8 mouse cellular contexts compared by ENCODE assay signal in the genomic region with DNA sequence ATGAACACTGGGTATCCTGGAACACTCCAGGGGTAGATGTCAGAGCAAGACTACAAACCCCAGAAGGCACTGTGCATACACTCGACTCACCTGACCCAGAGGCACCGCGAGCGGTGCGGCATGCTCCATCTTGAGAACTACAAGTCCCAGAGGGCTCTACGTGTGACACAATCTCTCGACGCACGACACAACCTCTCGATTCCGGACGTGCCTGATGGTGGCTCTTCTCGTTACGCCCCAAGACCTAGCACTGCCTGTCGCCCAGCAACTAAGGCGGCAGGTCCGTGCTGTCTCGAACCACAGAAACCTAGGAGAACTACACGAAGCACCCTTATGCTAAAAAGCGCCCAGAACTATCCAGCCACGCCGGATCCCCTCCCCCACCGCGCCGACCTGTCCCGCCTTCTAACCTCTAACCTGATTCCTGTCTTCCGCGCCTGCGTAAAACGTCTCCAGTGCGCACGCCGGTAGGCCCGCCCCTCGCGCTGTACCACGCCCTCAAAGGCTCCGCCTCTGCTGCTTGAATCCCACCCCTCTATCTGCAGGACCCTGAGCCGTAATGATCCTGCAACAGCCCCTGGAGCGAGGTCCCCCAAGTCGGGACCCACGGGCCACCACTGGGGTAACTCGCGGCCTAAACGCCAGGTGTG. TPM values are rescaled to one million over a fixed set of nuclear protein-coding genes. Genes with fewer than 3 reads are reported as not detected.
DNase-seq lines count a peak whose midpoint lies in the region; ATAC-seq and TF ChIP-seq lines count a peak whose summit lies in the region.

Gene Hcfc1r1 (plus strand): TSS at position 173 of the 650 bp plus-strand sequence.
Gene Thoc6 (minus strand): TSS at position 459 of the 650 bp plus-strand sequence.

- peaks cover 15 to 53% of the 10 kb centered on the region in 2 experiments for H3K4me1 ChIP-seq in CH12.LX (ENCODE audit: control insufficient read depth in 1 of 2, insufficient read depth in 2 of 2)
- peaks cover 9% of the 10 kb centered on the region; the same call in 1 of the 2 replicates for H3K4me1 ChIP-seq in forebrain, embryonic 11.5 days (replicated peaks; ENCODE audit: control insufficient read depth, insufficient read depth, low read length)
- H3K4me1 ChIP-seq in heart, embryonic 16.5 days (ENCODE audit: control insufficient read depth, insufficient read depth, low read length) = peaks cover 32% of the 10 kb centered on the region
- peaks cover 51% of the 10 kb centered on the region for H3K4me1 ChIP-seq in liver, embryonic 15.5 days (replicated peaks)
- H3K4me1 ChIP-seq in neural tube, embryonic 12.5 days = peaks cover 29% of the 10 kb centered on the region

- peak; percentile 92 for ATAC-seq in forebrain, embryonic 11.5 days (replicated peaks; ENCODE audit: low FRiP score)
- peak; percentile 87 for ATAC-seq in heart, embryonic 16.5 days (replicated peaks; ENCODE audit: extremely low read depth, insufficient read depth, low FRiP score)
- peak; percentile 95 for ATAC-seq in liver, embryonic 15.5 days (ENCODE audit: insufficient read depth)
- ATAC-seq in neural tube, embryonic 12.5 days (ENCODE audit: low FRiP score, low read depth) = peak; percentile 93

- no peaks in the 10 kb centered on the region for H3K9me3 ChIP-seq in CH12.LX (replicated peaks; ENCODE audit: low read length)
- no peaks in the 10 kb centered on the region for H3K9me3 ChIP-seq in forebrain, embryonic 11.5 days (ENCODE audit: control insufficient read depth, low read length)
- no peaks in the 10 kb centered on the region for H3K9me3 ChIP-seq in heart, embryonic 16.5 days (replicated peaks; ENCODE audit: control insufficient read depth, low read length)
- H3K9me3 ChIP-seq in liver, embryonic 15.5 days (replicated peaks) = no peaks in the 10 kb centered on the region
- no peaks in the 10 kb centered on the region for H3K9me3 ChIP-seq in neural tube, embryonic 12.5 days

- H3K4me3 ChIP-seq in CH12.LX (replicated peaks in 1 of 3; ENCODE audit: low read depth in 2 of 3, low read length in 2 of 3, poor library complexity in 1 of 3) = peak within 1 kb of the TSS; percentile 58 to 62 (median 59)
- H3K4me3 ChIP-seq in forebrain, embryonic 11.5 days (ENCODE audit: low read depth, low read length) = peak within 1 kb of the TSS; percentile 44
- H3K4me3 ChIP-seq in heart, embryonic 16.5 days (ENCODE audit: low read length) = peak within 1 kb of the TSS; percentile 84
- H3K4me3 ChIP-seq in liver, embryonic 15.5 days (replicated peaks) = peak within 1 kb of the TSS; percentile 74
- H3K4me3 ChIP-seq in neural tube, embryonic 12.5 days = peak within 1 kb of the TSS; percentile 56

- DNase-seq in CH12.LX (ENCODE audit: extremely low read depth) = peak; percentile 98
- DNase-seq in c-Kit-positive CD71-positive TER-119-negative erythroid progenitor cells, embryonic 14.5 days (ENCODE audit: low read depth) = peak; percentile 93
- DNase-seq in forebrain, embryonic 11.5 days (ENCODE audit: low spot score) = peak; percentile 94
- DNase-seq in kidney, postnatal 36 days = peak; percentile 94 to 97
- DNase-seq in telencephalon, adult 2 months (ENCODE audit: low read depth, low spot score) = peak; percentile 99

- no peak for TF ChIP-seq RAD21 in CH12.LX (IDR thresholded peaks at IDR 0.05; ENCODE audit: low read depth, low read length)

- TF ChIP-seq CTCF in CH12.LX (conservative IDR thresholded peaks at IDR 0.05 in 1 of 2, IDR thresholded peaks at IDR 0.05 in 1 of 2; ENCODE audit: low read depth in 2 of 2, low read length in 2 of 2) = no peak

- H3K9ac ChIP-seq in CH12.LX (ENCODE audit: insufficient read depth, low read depth) = peak within 1 kb of the TSS; percentile 67
- H3K9ac ChIP-seq in forebrain, embryonic 11.5 days (ENCODE audit: low read length) = peak within 1 kb of the TSS; percentile 56
- H3K9ac ChIP-seq in heart, embryonic 16.5 days (ENCODE audit: low read length) = peak within 1 kb of the TSS; percentile 91
- H3K9ac ChIP-seq in liver, embryonic 15.5 days = peak within 1 kb of the TSS; percentile 58
- H3K9ac ChIP-seq in neural tube, embryonic 12.5 days = peak within 1 kb of the TSS; percentile 61

- H3K4me2 ChIP-seq in CH12.LX (ENCODE audit: insufficient read depth, low read depth, poor library complexity, severe bottlenecking) = peak within 1 kb of the TSS; percentile 64
- peak within 1 kb of the TSS; percentile 78 for H3K4me2 ChIP-seq in forebrain, embryonic 11.5 days (ENCODE audit: low read depth, low read length, severe bottlenecking)
- H3K4me2 ChIP-seq in heart, embryonic 16.5 days (ENCODE audit: low read depth, low read length) = peak within 1 kb of the TSS; percentile 92
- peak within 1 kb of the TSS; percentile 81 for H3K4me2 ChIP-seq in liver, embryonic 15.5 days
- H3K4me2 ChIP-seq in neural tube, embryonic 12.5 days (replicated peaks) = peak within 1 kb of the TSS; percentile 77

- dilution Hi-C loops in CH12.LX (cut with MboI; ENCODE audit: extremely low pct_ligation_motif_present, extremely low pct_unique_long_range_greater_than_20kb, low sequenced_read_pairs) = no loop called here

- peak; percentile 86 for TF ChIP-seq POLR2A in CH12.LX (IDR thresholded peaks at IDR 0.05; ENCODE audit: low read depth, low read length)

- H3K27me3 ChIP-seq in CH12.LX (replicated peaks) = peaks cover 18% of the 10 kb centered on the region
- H3K27me3 ChIP-seq in forebrain, embryonic 11.5 days (ENCODE audit: control insufficient read depth, insufficient read depth, low read length) = peaks cover 10% of the 10 kb centered on the region
- peaks cover 6% of the 10 kb centered on the region; the same call in 1 of the 2 replicates for H3K27me3 ChIP-seq in heart, embryonic 16.5 days (ENCODE audit: control insufficient read depth, insufficient read depth, low read length)
- H3K27me3 ChIP-seq in liver, embryonic 15.5 days = peaks cover 44% of the 10 kb centered on the region
- H3K27me3 ChIP-seq in neural tube, embryonic 12.5 days (replicated peaks) = peaks cover 34% of the 10 kb centered on the region

- H3K79me2 ChIP-seq in CH12.LX (replicated peaks; ENCODE audit: control insufficient read depth, extremely low read depth, insufficient read depth, poor library complexity, severe bottlenecking) = no peaks in the 10 kb centered on the region

- peak within 1 kb of the TSS; percentile 85 for H3K27ac ChIP-seq in CH12.LX (ENCODE audit: insufficient read depth, low read depth)
- 0 out of 2 replicates have a peak within 1 kb of the TSS, but pooled peaks have one; percentile 3 for H3K27ac ChIP-seq in forebrain, embryonic 11.5 days (ENCODE audit: low read depth, low read length)
- peak within 1 kb of the TSS; percentile 94 for H3K27ac ChIP-seq in heart, embryonic 16.5 days (ENCODE audit: low read length)
- H3K27ac ChIP-seq in liver, embryonic 15.5 days (replicated peaks) = peak within 1 kb of the TSS; percentile 61
- H3K27ac ChIP-seq in neural tube, embryonic 12.5 days = peak within 1 kb of the TSS; percentile 37; the same call in 1 of the 2 replicates

- peaks cover 18 to 25% of the 10 kb centered on the region in 2 experiments for H3K36me3 ChIP-seq in CH12.LX (replicated peaks in 1 of 2; ENCODE audit: control insufficient read depth in 1 of 2, insufficient read depth in 1 of 2, low read length in 1 of 2)
- H3K36me3 ChIP-seq in forebrain, embryonic 11.5 days (ENCODE audit: control insufficient read depth, insufficient read depth, low read length) = no peaks in the 10 kb centered on the region
- H3K36me3 ChIP-seq in heart, embryonic 16.5 days (ENCODE audit: control insufficient read depth, insufficient read depth) = peaks cover 19% of the 10 kb centered on the region
- H3K36me3 ChIP-seq in liver, embryonic 15.5 days (replicated peaks) = peaks cover 21% of the 10 kb centered on the region
- H3K36me3 ChIP-seq in neural tube, embryonic 12.5 days = peaks cover 20% of the 10 kb centered on the region

- in situ Hi-C loops in CH12.LX (cut with MboI; ENCODE audit: low pct_ligation_motif_present, low pct_unique_long_range_greater_than_20kb, low sequenced_read_pairs) = loop anchor here (10.0 kb wide), 1 partner anchor 51 kb away; the partner anchor contains the start of genes 1520401A03Rik and Pkmyt1

- WGBS in forebrain, embryonic 11.5 days = under 1% methylated on average over 45 of the region's 45 CpGs
- WGBS in heart, embryonic 16.5 days = under 1% methylated on average over 45 of the region's 45 CpGs
- under 1% methylated on average over 45 of the region's 45 CpGs for WGBS in liver, embryonic 15.5 days (ENCODE audit: insufficient replicate concordance)
- WGBS in neural tube, embryonic 12.5 days = under 1% methylated on average over 45 of the region's 45 CpGs

- TF ChIP-seq EP300 in CH12.LX (IDR thresholded peaks at IDR 0.05; ENCODE audit: low read length) = no peak

TF ChIP-seq in CH12.LX, 34 proteins besides CTCF, POLR2A, EP300 and RAD21 (continues in another document):
- TF ChIP-seq E2F4 (IDR thresholded peaks at IDR 0.05; ENCODE audit: insufficient replicate concordance, low read depth, low read length) (0 out of 2 replicates have a peak, but pooled peaks have one; percentile 76), MYC (IDR thresholded peaks at IDR 0.05; ENCODE audit: low read depth, low read length) (peak; percentile 96), ZKSCAN1 (IDR thresholded peaks at IDR 0.05; ENCODE audit: borderline replicate concordance, low read depth, low read length) (no peak), CHD2 (IDR thresholded peaks at IDR 0.05; ENCODE audit: low read length) (peak; percentile 97), MEF2A (IDR thresholded peaks at IDR 0.05; ENCODE audit: borderline replicate concordance, low read depth, low read length) (peak; percentile 42), ZC3H11A (IDR thresholded peaks at IDR 0.05; ENCODE audit: low read depth, low read length) (no peak), UBTF (IDR thresholded peaks at IDR 0.05; ENCODE audit: low read depth, low read length) (no peak)

RNA-seq across cellular contexts. Expression of gene Hcfc1r1, which starts in this region (rescaled TPM):
- total RNA-seq in CH12.LX (2012; rRNA removed) (7.3 and 8.9 TPM in 2 replicates), CH12.LX (2014; rRNA removed) (3.9 and 6.0 TPM in 2 replicates)
- polyA plus RNA-seq in CH12.LX (2012; ENCODE audit: insufficient read length, low read depth) = 17.4 and 26.5 TPM in 2 replicates
- polyA plus RNA-seq in forebrain, embryonic 11.5 days (2014; fragmentation: Nextera tagmentation; extraction: Ambion mirVana) = 38.3 and 40.3 TPM in 2 replicates
- polyA plus RNA-seq in heart, embryonic 16.5 days (2015; fragmentation: Nextera tagmentation; extraction: Ambion mirVana) = 214 and 247 TPM in 2 replicates
- polyA plus RNA-seq in liver, embryonic 15.5 days (2015; fragmentation: Nextera tagmentation; extraction: Ambion mirVana) = 20.2 and 23.5 TPM in 2 replicates
- polyA plus RNA-seq in neural tube, embryonic 12.5 days (2016; fragmentation: Nextera tagmentation; extraction: Ambion mirVana) = 69.2 and 74.4 TPM in 2 replicates

RNA-seq across cellular contexts. Expression of gene Thoc6, which starts in this region (rescaled TPM):
- total RNA-seq in CH12.LX (2012; rRNA removed) = 40.1 and 41.4 TPM in 2 replicates
- total RNA-seq in CH12.LX (2014; rRNA removed) = 31.5 and 37.9 TPM in 2 replicates
- polyA plus RNA-seq in CH12.LX (2012; ENCODE audit: insufficient read length, low read depth) = 34.8 and 37.4 TPM in 2 replicates
- 54.0 and 56.6 TPM in 2 replicates for polyA plus RNA-seq in forebrain, embryonic 11.5 days (2014; fragmentation: Nextera tagmentation; extraction: Ambion mirVana)
- 38.7 and 39.1 TPM in 2 replicates for polyA plus RNA-seq in heart, embryonic 16.5 days (2015; fragmentation: Nextera tagmentation; extraction: Ambion mirVana)
- 19.7 and 22.4 TPM in 2 replicates for polyA plus RNA-seq in liver, embryonic 15.5 days (2015; fragmentation: Nextera tagmentation; extraction: Ambion mirVana)
- 54.0 and 57.6 TPM in 2 replicates for polyA plus RNA-seq in neural tube, embryonic 12.5 days (2016; fragmentation: Nextera tagmentation; extraction: Ambion mirVana)

Comparison
In these comparisons a context has a peak if more than half of its experiments do, and no peak if none do; other contexts are left out.
1. Peak in every context shown above with its lines: DNase-seq, ATAC-seq, H3K4me3 ChIP-seq and H3K27ac ChIP-seq.
2. H3K27ac ChIP-seq: peak in every context shown above with its lines; median percentile 94 in heart, embryonic 16.5 days; 85 in CH12.LX; 61 in liver, embryonic 15.5 days; 37 in neural tube, embryonic 12.5 days; 3 in forebrain, embryonic 11.5 days.